Mouse (Mus musculus) neural tube, embryonic 11.5 days (tissue): ENCODE data around the gene Slc35b2. TPM values are rescaled to one million over a fixed set of nuclear protein-coding genes. Genes with fewer than 3 reads are reported as not detected.

ENCODE experiments used
- polyA plus RNA-seq: library from polyadenylated mRNA; unstranded; fragments of >200 nt; fragmentation: Nextera tagmentation; extraction: Ambion mirVana; gene quantifications from 2 replicates; pipeline ENCODE4 v1.2.1, GENCODE M21; 2014

The Slc35b2 gene
- polyA plus RNA-seq, 1 experiment from 2014 or later = 106 TPM

Other genes with a start within 250 kb of the Slc35b2 start
- 84.0 and 84.4 TPM in 2 replicates for gene Cdc5l, start 130.1 kb upstream of the Slc35b2 start, polyA plus RNA-seq
- 0.48 and 0.51 TPM in 2 replicates for gene Spats1, start 88.5 kb upstream of the Slc35b2 start, polyA plus RNA-seq
- gene Aars2, start 57.0 kb upstream of the Slc35b2 start, polyA plus RNA-seq = 18.6 and 19.0 TPM in 2 replicates
- 1.4 and 1.8 TPM in 2 replicates for gene Tcte1, start 40.4 kb upstream of the Slc35b2 start, polyA plus RNA-seq
- 6.2 and 6.8 TPM in 2 replicates for gene Tmem151b, start 14.2 kb upstream of the Slc35b2 start, polyA plus RNA-seq
- 6.9 and 7.0 TPM in 2 replicates for gene Nfkbie, start 8.2 kb upstream of the Slc35b2 start, polyA plus RNA-seq
- gene Hsp90ab1, start 9.4 kb downstream of the Slc35b2 start, polyA plus RNA-seq = 1,725 and 1,823 TPM in 2 replicates
- gene Slc29a1, start 35.7 kb downstream of the Slc35b2 start, polyA plus RNA-seq = 44.1 and 48.7 TPM in 2 replicates
- gene Mymx, start 38.2 kb downstream of the Slc35b2 start, polyA plus RNA-seq = 4.8 and 5.3 TPM in 2 replicates
- gene Capn11, start 95.5 kb downstream of the Slc35b2 start, polyA plus RNA-seq = 0.15 and 0.57 TPM in 2 replicates
- gene Mrpl14, start 122.4 kb downstream of the Slc35b2 start, polyA plus RNA-seq = 102 and 108 TPM in 2 replicates
- 48.7 and 55.2 TPM in 2 replicates for gene Tmem63b, start 123.0 kb downstream of the Slc35b2 start, polyA plus RNA-seq
- not detected in 2 replicates for gene 1600014C23Rik, start 170.0 kb downstream of the Slc35b2 start, polyA plus RNA-seq